Mouse (Mus musculus) cerebellum, adult 2 months (tissue): ENCODE data around the gene Spns2. TPM values are rescaled to one million over a fixed set of nuclear protein-coding genes. Genes with fewer than 3 reads are reported as not detected.

Experiments
- DNase-seq, 2 experiments: peaks; one replicate each; pipeline ENCODE4 v3.0.0; 2021
- H3K27ac ChIP-seq: fragments of 200-500 bp; 2 replicates; pipeline ENCODE4 v1.5.1; 2012; ENCODE audit warnings: low read length, control low read depth, inconsistent platforms; ENCODE audit not compliant: insufficient read depth
- H3K27me3 ChIP-seq: fragments of 200-500 bp; 2 replicates; pipeline ENCODE4 v1.6.1; 2012; ENCODE audit warnings: inconsistent platforms, mild to moderate bottlenecking, low read length, moderate library complexity; ENCODE audit not compliant: control insufficient read depth, insufficient read depth
- H3K4me1 ChIP-seq: fragments of 200-500 bp; 2 replicates; pipeline ENCODE4 v1.6.1; 2011; ENCODE audit warnings: low read length; ENCODE audit not compliant: control insufficient read depth, insufficient read depth
- H3K4me3 ChIP-seq: fragments of 200-500 bp; replicated peaks from 2 replicates; pipeline ENCODE3; 2011; ENCODE audit warnings: mild to moderate bottlenecking, low read depth, low read length, control low read depth; ENCODE audit not compliant: insufficient read depth
- CTCF ChIP-seq: fragments of 200-500 bp; IDR thresholded peaks from 2 replicates; pipeline ENCODE4 v1.5.1; 2011; ENCODE audit warnings: low read depth, mild to moderate bottlenecking, control low read depth, low read length, moderate library complexity, borderline replicate concordance; ENCODE audit not compliant: insufficient read depth
- POLR2A ChIP-seq: fragments of 200-500 bp; IDR thresholded peaks from 2 replicates; pipeline ENCODE4 v1.6.1; 2011; ENCODE audit warnings: low read length, control low read depth, borderline replicate concordance; ENCODE audit not compliant: insufficient read depth
- WGBS: fragments of 180-500 bp; shearing (Covaris S2); methylation state at CpG from one replicate; pipeline ENCODE4 v1.1.7; 2018; 5-methylcytosine and 5-hydroxymethylcytosine counted together
- polyA plus RNA-seq: library from polyadenylated mRNA; depleted of rRNA; stranded (reverse); fragments of >200 nt; gene quantifications from 2 replicates; pipeline ENCODE4 v1.2.3, GENCODE M21; 2012; rRNA removed

The Spns2 gene
- polyA plus RNA-seq, 1 experiment: 59.5 TPM

- Histone ChIP-seq H3K27ac (no peak overlapping the region), H3K27me3 (no peaks in the 10 kb centered on the region), H3K4me3 (no peak overlapping the region), H3K4me1 (no peaks in the 10 kb centered on the region)
- no peak for DNase-seq
- 83% methylated on average over 5 of the region's 5 CpGs for WGBS
- TF ChIP-seq POLR2A: no peak
- no peak for TF ChIP-seq CTCF
These were observed 87.7 kb downstream of the Spns2 start for GRCm38 (mm10) chr11:72402017-72402416.

Other genes with a start within 250 kb of the Spns2 start
- 9.6 TPM in 2 replicates for gene Slc13a5, start 222.7 kb downstream of the Spns2 start, polyA plus RNA-seq
- gene Xaf1, start 188.3 kb downstream of the Spns2 start, polyA plus RNA-seq: 12.2 and 13.6 TPM in 2 replicates
- not detected in 2 replicates for gene Fbxo39, start 175.5 kb downstream of the Spns2 start, polyA plus RNA-seq
- gene Tekt1, start 127.5 kb downstream of the Spns2 start, polyA plus RNA-seq: 1.1 and 2.3 TPM in 2 replicates
- gene Smtnl2, start 78.2 kb downstream of the Spns2 start, polyA plus RNA-seq: 1.5 and 1.6 TPM in 2 replicates
- gene Ggt6, start 54.4 kb downstream of the Spns2 start, polyA plus RNA-seq: 0.14 and 0.15 TPM in 2 replicates
- 52.5 and 61.3 TPM in 2 replicates for gene Mybbp1a, start 48.5 kb downstream of the Spns2 start, polyA plus RNA-seq
- 0.63 and 0.84 TPM in 2 replicates for gene Spns3, start 60.6 kb upstream of the Spns2 start, polyA plus RNA-seq
- gene Ube2g1, start 117.4 kb upstream of the Spns2 start, polyA plus RNA-seq: 41.3 and 44.5 TPM in 2 replicates
- 26.9 and 28.1 TPM in 2 replicates for gene Ankfy1, start 200.1 kb upstream of the Spns2 start, polyA plus RNA-seq